ENCODE assay signal across 15 mouse cellular contexts in the genomic region with DNA sequence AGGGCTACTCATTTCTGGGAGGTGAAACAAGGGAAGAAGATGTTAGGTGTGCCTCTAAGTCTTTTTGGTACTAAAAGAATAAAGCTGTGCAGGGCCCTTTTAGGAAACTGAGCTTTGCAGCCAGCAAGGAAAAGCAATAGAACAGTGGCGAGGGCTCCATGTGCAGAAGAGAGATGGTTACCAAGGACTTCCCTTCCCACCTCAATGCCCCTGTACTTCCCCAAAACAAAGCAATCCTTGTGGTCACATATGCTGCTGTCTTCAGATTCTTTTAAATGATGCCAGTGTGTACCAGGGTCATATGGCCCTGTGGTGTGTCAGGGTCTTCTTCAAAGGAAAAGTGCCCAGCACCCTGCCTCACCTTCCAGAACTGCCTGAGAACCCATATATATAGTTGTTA.
"Had no signal": no experiment of that assay in that cellular context is flagged by ENCODE, and none has a peak within 500 bp of the region (broad histone marks: within the 10 kb centered on the region; RNA-seq: fewer than 3 reads in every experiment).

No protein-coding gene starts in this region.

- H3K9me3 ChIP-seq: limb, embryonic 12.5 days; midbrain, embryonic 12.5 days; neural tube, embryonic 13.5 days had no signal

- H3K27me3 ChIP-seq: limb, embryonic 12.5 days; midbrain, embryonic 12.5 days; neural tube, embryonic 13.5 days had no signal

- H3K4me1 ChIP-seq: limb, embryonic 12.5 days; midbrain, embryonic 12.5 days; neural tube, embryonic 13.5 days had no signal

- H3K4me3 ChIP-seq: layer of hippocampus, adult 2 months; limb, embryonic 12.5 days; midbrain, embryonic 12.5 days; neural tube, embryonic 13.5 days had no signal

- H3K4me2 ChIP-seq: limb, embryonic 12.5 days; midbrain, embryonic 12.5 days; neural tube, embryonic 13.5 days had no signal

- H3K9ac ChIP-seq: limb, embryonic 12.5 days; midbrain, embryonic 12.5 days; neural tube, embryonic 13.5 days had no signal

- DNase-seq: kidney, adult 11 months; kidney, adult 9 months; kidney, postnatal 10 days; kidney, postnatal 4 days; lung, adult 2 months; lung, postnatal 36 days; right cerebral cortex, postnatal 14 days; thymus, adult 18-20 months; thymus, postnatal 14 days had no signal

- ATAC-seq: lung, postnatal 0 days; midbrain, embryonic 16.5 days had no signal

- H3K27ac ChIP-seq: layer of hippocampus, adult 2 months; limb, embryonic 12.5 days; midbrain, embryonic 12.5 days; neural tube, embryonic 13.5 days had no signal
